Mouse (Mus musculus) thymus, adult 2 months (tissue): ENCODE measurements at regions not wholly inside any gene's neighbourhood (a gene's known extent, or its start where the extent isn't known, plus 50 kb on each side); places are given as distances from the start of the nearest gene placed in this dataset.

ENCODE experiments used
- DNase-seq: peaks from one replicate; pipeline ENCODE4 v3.0.0; 2021
- H3K27ac ChIP-seq: fragments of 200-500 bp; 2 replicates; pipeline ENCODE4 v1.5.1; 2012; ENCODE audit warnings: low read length, control low read depth; ENCODE audit not compliant: control insufficient read depth, insufficient read depth
- H3K27me3 ChIP-seq: fragments of 200-500 bp; 2 replicates; pipeline ENCODE4 v1.6.1; 2012; ENCODE audit warnings: mild to moderate bottlenecking, low read length, moderate library complexity, mixed read lengths; ENCODE audit not compliant: control insufficient read depth, insufficient read depth
- H3K36me3 ChIP-seq: fragments of 200-500 bp; 2 replicates; pipeline ENCODE4 v1.6.1; 2012; ENCODE audit warnings: mild to moderate bottlenecking, low read length, moderate library complexity; ENCODE audit not compliant: control insufficient read depth, insufficient read depth
- H3K4me1 ChIP-seq: fragments of 200-500 bp; replicated peaks from 2 replicates; pipeline ENCODE4 v1.6.1; 2012; ENCODE audit warnings: low read length; ENCODE audit not compliant: control insufficient read depth, insufficient read depth
- H3K4me3 ChIP-seq: fragments of 200-500 bp; 2 replicates; pipeline ENCODE4 v1.5.1; 2012; ENCODE audit warnings: mild to moderate bottlenecking, low read length, control low read depth, moderate library complexity; ENCODE audit not compliant: control insufficient read depth, insufficient read depth
- CTCF ChIP-seq: fragments of 200-500 bp; IDR thresholded peaks from 2 replicates; pipeline ENCODE4 v1.5.1; 2012; ENCODE audit warnings: mild to moderate bottlenecking, control low read depth, low read length, moderate library complexity, borderline replicate concordance; ENCODE audit not compliant: control insufficient read depth, poor library complexity, insufficient read depth; ENCODE audit errors: extremely low read depth
- POLR2A ChIP-seq: fragments of 200-500 bp; IDR thresholded peaks from 2 replicates; pipeline ENCODE4 v1.6.1; 2012; ENCODE audit warnings: mild to moderate bottlenecking, low read length, control low read depth, moderate library complexity; ENCODE audit not compliant: control insufficient read depth, poor library complexity, insufficient read depth; ENCODE audit errors: extremely low read depth
- WGBS: fragments of 180-500 bp; shearing (Covaris S2); methylation state at CpG from one replicate; pipeline ENCODE4 v1.1.7; 2018; 5-methylcytosine and 5-hydroxymethylcytosine counted together

DNA sequence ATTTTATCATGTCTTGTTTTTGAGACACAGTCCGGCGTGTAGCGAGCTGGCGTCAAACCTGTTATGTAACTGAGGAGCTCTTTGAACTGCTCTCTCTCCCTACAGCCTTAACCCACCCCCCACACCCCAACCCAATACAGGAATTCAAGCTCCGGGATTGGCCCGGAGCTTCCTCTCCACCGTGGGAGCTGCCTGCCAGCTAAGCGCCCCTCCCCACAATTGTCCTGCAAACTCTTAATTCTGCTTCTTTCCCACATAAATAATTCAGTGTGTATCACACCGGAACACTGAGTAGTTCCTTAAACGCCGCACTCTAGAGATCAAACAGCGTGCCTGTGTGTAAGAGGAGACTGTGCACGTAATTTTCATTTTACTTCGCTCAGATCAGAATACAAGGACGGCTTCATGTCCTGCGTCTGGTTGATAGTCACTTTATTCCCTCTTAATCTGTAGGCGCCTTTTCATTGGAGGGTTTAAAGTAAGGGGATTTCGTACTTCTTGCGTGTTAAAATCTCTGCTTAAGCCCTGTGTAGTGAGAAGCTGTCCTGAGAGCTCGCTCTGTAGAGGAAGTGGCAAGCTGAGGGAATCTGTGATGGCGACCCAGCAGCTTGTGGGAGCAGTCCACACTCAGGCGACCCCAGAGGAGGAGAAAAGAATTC is 95.3 kb upstream of the Pabpc6 start:
- Histone ChIP-seq H3K4me1 (no peaks in the 10 kb centered on the region), H3K27ac (no peak overlapping the region), H3K36me3 (no peaks in the 10 kb centered on the region), H3K27me3 (no peaks in the 10 kb centered on the region), H3K4me3 (no peak overlapping the region)
- TF ChIP-seq CTCF (no peak), POLR2A (no peak)
- WGBS: 1% methylated on average over 22 of the region's 22 CpGs
- DNase-seq: no peak

GRCm38 (mm10) chr17:9764041-9764606 is 94.6 kb upstream of the Pabpc6 start:
- no peak for DNase-seq
- TF ChIP-seq CTCF: no peak
- no peak for TF ChIP-seq POLR2A
- H3K27ac ChIP-seq: no peak overlapping the region
- H3K27me3 ChIP-seq: no peaks in the 10 kb centered on the region
- WGBS: 67% methylated on average over 9 of the region's 9 CpGs
- H3K4me1 ChIP-seq: no peaks in the 10 kb centered on the region
- no peak overlapping the region for H3K4me3 ChIP-seq
- no peaks in the 10 kb centered on the region for H3K36me3 ChIP-seq

GRCm38 (mm10) chr17:9763110-9763509 is 93.6 kb upstream of the Pabpc6 start:
- Histone ChIP-seq H3K27ac (no peak overlapping the region), H3K27me3 (no peaks in the 10 kb centered on the region), H3K4me3 (no peak overlapping the region), H3K36me3 (no peaks in the 10 kb centered on the region), H3K4me1 (no peaks in the 10 kb centered on the region)
- no peak for DNase-seq
- TF ChIP-seq POLR2A (no peak), CTCF (no peak)
- 97% methylated on average over 9 of the region's 9 CpGs for WGBS

DNA sequence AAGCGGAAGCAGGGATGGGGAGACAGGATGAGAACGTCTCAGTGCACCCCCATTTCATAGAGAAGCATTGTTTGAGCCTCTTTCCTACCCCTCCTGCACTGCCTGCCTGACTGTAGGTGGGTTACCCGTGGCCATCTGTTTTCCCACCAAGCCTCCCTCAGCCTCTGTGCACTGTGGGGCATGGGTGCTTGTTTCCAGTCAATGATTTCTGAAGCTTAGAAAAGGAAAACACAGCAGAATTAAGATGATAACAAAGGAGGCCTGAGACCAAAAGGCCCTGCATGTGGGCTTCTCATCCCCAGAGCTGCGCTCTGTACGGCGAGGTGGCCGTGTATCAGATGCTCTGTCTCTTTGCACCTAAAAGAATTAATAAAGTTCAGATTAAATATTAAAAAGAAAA is 92.9 kb upstream of the Pabpc6 start:
- Histone ChIP-seq H3K4me3 (no peak overlapping the region), H3K27me3 (no peaks in the 10 kb centered on the region), H3K27ac (no peak overlapping the region), H3K4me1 (no peaks in the 10 kb centered on the region), H3K36me3 (no peaks in the 10 kb centered on the region)
- no peak for TF ChIP-seq CTCF
- no peak for TF ChIP-seq POLR2A
- WGBS: 92% methylated on average over 7 of the region's 7 CpGs
- no peak for DNase-seq

DNA sequence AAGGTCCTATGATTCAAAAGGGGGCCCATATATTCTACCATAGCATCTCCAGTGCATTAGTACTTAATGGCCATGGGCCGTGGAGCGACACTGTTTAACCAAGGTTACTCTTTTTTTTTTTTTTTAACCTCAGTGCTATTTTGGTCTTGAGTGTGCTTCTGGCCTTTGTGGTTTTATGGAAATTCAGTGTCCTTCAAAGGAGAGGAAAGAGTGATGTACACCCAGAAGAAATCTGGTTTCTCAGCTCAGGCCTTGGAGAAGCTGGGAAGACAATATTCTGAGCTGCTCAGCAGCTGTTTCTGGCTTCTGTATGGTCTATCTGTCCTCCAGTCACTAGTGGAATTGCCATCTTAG is 91.2 kb upstream of the Pabpc6 start:
- Histone ChIP-seq H3K4me1 (no peaks in the 10 kb centered on the region), H3K27ac (no peak overlapping the region), H3K27me3 (no peaks in the 10 kb centered on the region), H3K4me3 (no peak overlapping the region), H3K36me3 (no peaks in the 10 kb centered on the region)
- DNase-seq: no peak
- 79% methylated on average over 2 of the region's 2 CpGs for WGBS
- TF ChIP-seq CTCF (no peak), POLR2A (no peak)

GRCm38 (mm10) chr17:9760026-9760705 is 90.6 kb upstream of the Pabpc6 start:
- WGBS: 89% methylated on average over 8 of the region's 8 CpGs
- Histone ChIP-seq H3K4me1 (no peaks in the 10 kb centered on the region), H3K27me3 (no peaks in the 10 kb centered on the region), H3K27ac (no peak overlapping the region), H3K36me3 (no peaks in the 10 kb centered on the region), H3K4me3 (no peak overlapping the region)
- no peak for DNase-seq
- TF ChIP-seq POLR2A: no peak
- TF ChIP-seq CTCF: no peak
